Mouse (Mus musculus): Measurements from ENCODE around the gene Oxld1. TPM values are rescaled to one million over a fixed set of nuclear protein-coding genes. Genes with fewer than 3 reads are reported as not detected.

Oxld1 gene
- polyA plus RNA-seq, 1 experiment: 5.8 TPM

DNA sequence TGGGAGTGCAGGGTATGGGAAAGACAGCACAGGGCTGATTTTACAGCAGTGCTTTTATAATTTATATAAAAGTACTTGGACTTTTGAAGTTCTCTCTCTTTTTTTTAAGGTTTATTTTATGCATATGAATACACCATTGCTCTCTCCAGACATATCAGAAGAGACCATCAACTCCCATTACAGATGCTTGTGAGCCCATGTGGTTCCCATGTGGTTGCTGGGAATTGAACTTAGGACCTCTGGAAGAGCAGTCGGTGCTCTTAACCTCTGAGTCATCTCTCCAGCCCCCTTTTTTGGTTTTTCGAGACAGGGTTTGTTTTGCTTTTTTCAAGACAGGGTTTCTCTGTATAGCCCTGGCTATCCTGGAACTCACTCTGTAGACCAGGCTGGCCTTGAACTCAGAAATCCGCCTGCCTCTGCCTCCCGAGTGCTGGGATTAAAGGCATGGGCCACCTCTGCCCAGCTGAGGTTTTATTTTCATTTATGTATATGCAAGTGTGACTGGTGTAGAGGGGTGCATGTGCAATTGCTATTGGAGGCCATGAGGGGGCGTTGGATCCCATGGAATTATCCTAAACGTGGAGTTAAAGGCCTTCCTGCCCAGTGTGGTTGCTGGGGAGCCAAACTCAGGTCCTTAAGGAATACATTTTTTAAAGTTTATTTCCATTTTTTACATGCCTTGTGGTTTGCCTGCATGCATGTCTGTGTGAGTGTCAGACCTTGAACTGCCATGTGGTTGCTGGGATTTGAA, 1.2 kb upstream of the Oxld1 start:
- peaks cover 2% of the 10 kb centered on the region; the same call in 1 of the 2 replicates for H3K36me3 ChIP-seq (ENCODE audit: control insufficient read depth, insufficient read depth, low read length, poor library complexity, severe bottlenecking)
- H3K9ac ChIP-seq (ENCODE audit: low read depth, poor library complexity, severe bottlenecking): peak overlapping the region; percentile 76
- H3K9me3 ChIP-seq (replicated peaks; ENCODE audit: control insufficient read depth, insufficient read depth, low read length, poor library complexity, severe bottlenecking): no peaks in the 10 kb centered on the region
- no peaks in the 10 kb centered on the region for H3K4me1 ChIP-seq (ENCODE audit: control insufficient read depth, insufficient read depth, low read length)
- no peaks in the 10 kb centered on the region for H3K27me3 ChIP-seq (ENCODE audit: control insufficient read depth, insufficient read depth, low read length, poor library complexity, severe bottlenecking)
- TF ChIP-seq EP300 (IDR thresholded peaks at IDR 0.05; ENCODE audit: insufficient read depth, low read depth, low read length) (no peak), CTCF (IDR thresholded peaks at IDR 0.05; ENCODE audit: low read depth, low read length) (peak; percentile 33), POLR2A (IDR thresholded peaks at IDR 0.05; ENCODE audit: insufficient read depth, low read length) (no peak)
- H3K27ac ChIP-seq (ENCODE audit: insufficient read depth, low read length): no peak overlapping the region
- H3K4me3 ChIP-seq (ENCODE audit: low read depth, low read length): peak overlapping the region; percentile 97

- no peak for TF ChIP-seq POLR2A (IDR thresholded peaks at IDR 0.05; ENCODE audit: insufficient read depth, low read length)
- H3K27me3 ChIP-seq (ENCODE audit: control insufficient read depth, insufficient read depth, low read length, poor library complexity, severe bottlenecking): no peaks in the 10 kb centered on the region
- H3K9me3 ChIP-seq (replicated peaks; ENCODE audit: control insufficient read depth, insufficient read depth, low read length, poor library complexity, severe bottlenecking): no peaks in the 10 kb centered on the region
- peak overlapping the region; percentile 76 for H3K9ac ChIP-seq (ENCODE audit: low read depth, poor library complexity, severe bottlenecking)
- no peaks in the 10 kb centered on the region for H3K4me1 ChIP-seq (ENCODE audit: control insufficient read depth, insufficient read depth, low read length)
- peak overlapping the region; percentile 97 for H3K4me3 ChIP-seq (ENCODE audit: low read depth, low read length)
- no peak overlapping the region for H3K27ac ChIP-seq (ENCODE audit: insufficient read depth, low read length)
- H3K36me3 ChIP-seq (ENCODE audit: control insufficient read depth, insufficient read depth, low read length, poor library complexity, severe bottlenecking): 0 out of 2 replicates have a peak, but pooled peaks cover 2% of the 10 kb centered on the region
Observed at GRCm38 (mm10) chr11:120457370-120457769, 498 bp downstream of the Oxld1 start.

GRCm38 (mm10) chr11:120455413-120455812, 2.5 kb downstream of the Oxld1 start:
- no peak overlapping the region for H3K27ac ChIP-seq (ENCODE audit: insufficient read depth, low read length)
- H3K4me3 ChIP-seq (ENCODE audit: low read depth, low read length): no peak overlapping the region
- H3K9ac ChIP-seq (ENCODE audit: low read depth, poor library complexity, severe bottlenecking): no peak overlapping the region
- H3K4me1 ChIP-seq (ENCODE audit: control insufficient read depth, insufficient read depth, low read length): no peaks in the 10 kb centered on the region
- TF ChIP-seq POLR2A (IDR thresholded peaks at IDR 0.05; ENCODE audit: insufficient read depth, low read length) (no peak), EP300 (IDR thresholded peaks at IDR 0.05; ENCODE audit: insufficient read depth, low read depth, low read length) (no peak), CTCF (IDR thresholded peaks at IDR 0.05; ENCODE audit: low read depth, low read length) (no peak)
- H3K9me3 ChIP-seq (replicated peaks; ENCODE audit: control insufficient read depth, insufficient read depth, low read length, poor library complexity, severe bottlenecking): no peaks in the 10 kb centered on the region
- no peaks in the 10 kb centered on the region for H3K27me3 ChIP-seq (ENCODE audit: control insufficient read depth, insufficient read depth, low read length, poor library complexity, severe bottlenecking)
- no peaks in the 10 kb centered on the region for H3K36me3 ChIP-seq (ENCODE audit: control insufficient read depth, insufficient read depth, low read length, poor library complexity, severe bottlenecking)

GRCm38 (mm10) chr11:120454965-120455364, 2.9 kb downstream of the Oxld1 start:
- Histone ChIP-seq H3K27ac (ENCODE audit: insufficient read depth, low read length) (no peak overlapping the region), H3K4me1 (ENCODE audit: control insufficient read depth, insufficient read depth, low read length) (no peaks in the 10 kb centered on the region), H3K4me3 (ENCODE audit: low read depth, low read length) (no peak overlapping the region), H3K36me3 (ENCODE audit: control insufficient read depth, insufficient read depth, low read length, poor library complexity, severe bottlenecking) (no peaks in the 10 kb centered on the region), H3K9ac (ENCODE audit: low read depth, poor library complexity, severe bottlenecking) (no peak overlapping the region), H3K27me3 (ENCODE audit: control insufficient read depth, insufficient read depth, low read length, poor library complexity, severe bottlenecking) (no peaks in the 10 kb centered on the region), H3K9me3 (replicated peaks; ENCODE audit: control insufficient read depth, insufficient read depth, low read length, poor library complexity, severe bottlenecking) (no peaks in the 10 kb centered on the region)
- TF ChIP-seq EP300 (IDR thresholded peaks at IDR 0.05; ENCODE audit: insufficient read depth, low read depth, low read length) (no peak), POLR2A (IDR thresholded peaks at IDR 0.05; ENCODE audit: insufficient read depth, low read length) (no peak), CTCF (IDR thresholded peaks at IDR 0.05; ENCODE audit: low read depth, low read length) (no peak)

GRCm38 (mm10) chr11:120453306-120453705, 4.6 kb downstream of the Oxld1 start, which contains the start of gene Pde6g:
Pde6g (minus strand) TSS chr11:120453500.
- H3K36me3 ChIP-seq (ENCODE audit: control insufficient read depth, insufficient read depth, low read length, poor library complexity, severe bottlenecking): no peaks in the 10 kb centered on the region

GRCm38 (mm10) chr11:120452246-120452645, 5.6 kb downstream of the Oxld1 start:
- no peak overlapping the region for H3K4me3 ChIP-seq (ENCODE audit: low read depth, low read length)
- H3K27ac ChIP-seq (ENCODE audit: insufficient read depth, low read length): no peak overlapping the region
- H3K36me3 ChIP-seq (ENCODE audit: control insufficient read depth, insufficient read depth, low read length, poor library complexity, severe bottlenecking): no peaks in the 10 kb centered on the region
- no peak for TF ChIP-seq EP300 (IDR thresholded peaks at IDR 0.05; ENCODE audit: insufficient read depth, low read depth, low read length)
- TF ChIP-seq CTCF (IDR thresholded peaks at IDR 0.05; ENCODE audit: low read depth, low read length): no peak
- TF ChIP-seq POLR2A (IDR thresholded peaks at IDR 0.05; ENCODE audit: insufficient read depth, low read length): no peak
- H3K9ac ChIP-seq (ENCODE audit: low read depth, poor library complexity, severe bottlenecking): no peak overlapping the region
- H3K9me3 ChIP-seq (replicated peaks; ENCODE audit: control insufficient read depth, insufficient read depth, low read length, poor library complexity, severe bottlenecking): no peaks in the 10 kb centered on the region
- H3K27me3 ChIP-seq (ENCODE audit: control insufficient read depth, insufficient read depth, low read length, poor library complexity, severe bottlenecking): no peaks in the 10 kb centered on the region
- no peaks in the 10 kb centered on the region for H3K4me1 ChIP-seq (ENCODE audit: control insufficient read depth, insufficient read depth, low read length)

More at GRCm38 (mm10) chr11:120453306-120453705, 4.6 kb downstream of the Oxld1 start, which contains the start of gene Pde6g:
- no peak within 1 kb of the TSS for H3K9ac ChIP-seq (ENCODE audit: low read depth, poor library complexity, severe bottlenecking)
- TF ChIP-seq POLR2A (IDR thresholded peaks at IDR 0.05; ENCODE audit: insufficient read depth, low read length) (no peak), EP300 (IDR thresholded peaks at IDR 0.05; ENCODE audit: insufficient read depth, low read depth, low read length) (no peak), CTCF (IDR thresholded peaks at IDR 0.05; ENCODE audit: low read depth, low read length) (no peak)
- no peak within 1 kb of the TSS for H3K27ac ChIP-seq (ENCODE audit: insufficient read depth, low read length)
- H3K27me3 ChIP-seq (ENCODE audit: control insufficient read depth, insufficient read depth, low read length, poor library complexity, severe bottlenecking): no peaks in the 10 kb centered on the region
- H3K4me3 ChIP-seq (ENCODE audit: low read depth, low read length): no peak within 1 kb of the TSS
- no peaks in the 10 kb centered on the region for H3K9me3 ChIP-seq (replicated peaks; ENCODE audit: control insufficient read depth, insufficient read depth, low read length, poor library complexity, severe bottlenecking)
- H3K4me1 ChIP-seq (ENCODE audit: control insufficient read depth, insufficient read depth, low read length): no peaks in the 10 kb centered on the region

Measured in ES-Bruce4 (cell line).